Mouse (Mus musculus) lung, postnatal 0 days (tissue): ENCODE results near the gene Adrm1.

ENCODE experiments used
- CTCF ChIP-seq: IDR thresholded peaks from 2 replicates; pipeline ENCODE4 v1.5.1; 2016; ENCODE audit warnings: antibody characterized with exemption, mild to moderate bottlenecking
- EP300 ChIP-seq: IDR thresholded peaks from 2 replicates; pipeline ENCODE4 v1.6.1; 2016; ENCODE audit warnings: antibody characterized with exemption, mild to moderate bottlenecking, control low read depth

DNA sequence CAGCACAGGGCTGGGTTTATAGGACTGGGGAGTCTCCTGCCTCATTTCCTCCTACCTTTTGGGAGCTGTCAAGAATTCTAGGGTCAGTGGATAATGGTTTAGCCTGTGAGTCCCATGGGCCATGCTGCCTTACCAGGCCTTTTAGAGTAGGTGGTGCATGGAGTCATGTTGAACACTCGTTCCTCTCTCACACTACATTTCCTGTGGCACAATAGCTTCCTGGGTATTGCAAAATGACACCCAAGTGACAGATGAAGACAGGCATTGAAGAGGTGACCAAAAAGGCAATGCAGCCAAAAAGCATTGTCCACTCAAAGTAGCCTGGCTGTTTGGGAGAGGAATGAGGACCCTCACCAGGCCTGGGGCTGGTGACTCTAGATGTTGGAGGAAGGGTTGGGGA, 43.6 kb upstream of the Adrm1 start:
- TF ChIP-seq EP300 = no peak
- TF ChIP-seq CTCF = no peak
